Mouse (Mus musculus): ENCODE results near the gene Gm21865. TPM values are rescaled to one million over a fixed set of nuclear protein-coding genes. Genes with fewer than 3 reads are reported as not detected.
"Not testable (repeated sequence)": the region's sequence is repeated elsewhere in the genome, so short reads cannot be mapped to it uniquely, and the experiment has no call there.

Gene Gm21865
- polyA plus RNA-seq (2015; fragmentation: Nextera tagmentation; extraction: Ambion mirVana): not detected in 2 replicates

GRCm38 (mm10) chrY:40316803-40317202, at the start of gene Gm21865:
TSS of gene Gm21865 (minus strand) at chrY:40316903.
- H3K4me3 ChIP-seq; H3K36me3 ChIP-seq (replicated peaks); H3K4me2 ChIP-seq; H3K4me1 ChIP-seq; H3K9me3 ChIP-seq; H3K27me3 ChIP-seq (replicated peaks); H3K9ac ChIP-seq; H3K27ac ChIP-seq; ATAC-seq (replicated peaks): not testable (repeated sequence)
- WGBS: no CpG with 5 or more reads among the region's 7 CpGs

Other genes with a start within 250 kb of the Gm21865 start
- gene Gm21882, start 64.6 kb upstream of the Gm21865 start, polyA plus RNA-seq (2015; fragmentation: Nextera tagmentation; extraction: Ambion mirVana): not detected in 2 replicates